Mouse (Mus musculus) C2C12 (cell line): ENCODE results near the gene Slc44a2. TPM values are rescaled to one million over a fixed set of nuclear protein-coding genes. Genes with fewer than 3 reads are reported as not detected.

Experiments
- H3K27me3 ChIP-seq: one replicate; pipeline ENCODE4 v1.6.1; 2011; ENCODE audit not compliant: control insufficient read depth, insufficient read depth, insufficient read length
- H3K36me3 ChIP-seq: one replicate; pipeline ENCODE4 v1.6.1; 2011; ENCODE audit not compliant: control insufficient read depth, insufficient read depth
- H3K4me3 ChIP-seq: one replicate; pipeline ENCODE4 v1.5.1; 2011; ENCODE audit warnings: mild to moderate bottlenecking, control low read depth; ENCODE audit not compliant: poor library complexity, insufficient read depth, severe bottlenecking
- H3K79me2 ChIP-seq: one replicate; pipeline ENCODE4 v1.6.1; 2011; ENCODE audit not compliant: control insufficient read depth, insufficient read depth
- H3K79me3 ChIP-seq: one replicate; pipeline ENCODE4 v1.6.1; 2011; ENCODE audit warnings: low read depth, control low read depth
- H3ac ChIP-seq: one replicate; pipeline ENCODE3; 2011; ENCODE audit warnings: low read depth; ENCODE audit not compliant: control insufficient read depth, insufficient read length
- CEBPB ChIP-seq: IDR thresholded peaks from one replicate; pipeline ENCODE4 v1.6.1; 2011; ENCODE audit warnings: low read depth, mild to moderate bottlenecking, control low read depth, moderate library complexity
- CTCF ChIP-seq: IDR thresholded peaks from one replicate; pipeline ENCODE4 v1.5.1; 2011; ENCODE audit not compliant: control insufficient read depth, insufficient read depth, insufficient read length
- FOSL1 ChIP-seq: IDR thresholded peaks from one replicate; pipeline ENCODE4 v1.8.0; 2011; ENCODE audit warnings: mild to moderate bottlenecking, low read length; ENCODE audit not compliant: poor library complexity, insufficient read depth, severe bottlenecking
- MAX ChIP-seq: IDR thresholded peaks from one replicate; pipeline ENCODE4 v1.6.1; 2011; ENCODE audit warnings: mild to moderate bottlenecking, control low read depth
- MYOD1 ChIP-seq: IDR thresholded peaks from one replicate; pipeline ENCODE4 v1.6.1; 2011; ENCODE audit warnings: low read depth; ENCODE audit not compliant: control insufficient read depth, insufficient read length
- MYOG ChIP-seq: IDR thresholded peaks from one replicate; pipeline ENCODE4 v1.6.1; 2011; ENCODE audit not compliant: control insufficient read depth, insufficient read length; ENCODE audit errors: extremely low read depth
- USF1 ChIP-seq: IDR thresholded peaks from one replicate; pipeline ENCODE4 v1.6.1; 2011; ENCODE audit warnings: low read depth, mild to moderate bottlenecking, control low read depth, moderate library complexity
- polyA plus RNA-seq: library from polyadenylated mRNA; unstranded; fragments of >200 nt; fragmentation: generic; extraction: Trizol; gene quantifications from one replicate; pipeline ENCODE4 v1.2.1, GENCODE M21; 2012; ENCODE audit warnings: missing spikeins

The Slc44a2 gene
- polyA plus RNA-seq, 1 experiment: 221 TPM

- peaks cover 30% of the 10 kb centered on the region for H3K79me3 ChIP-seq
- H3ac ChIP-seq: no peak overlapping the region
- TF ChIP-seq MYOD1: no peak
- TF ChIP-seq MYOG: no peak
- TF ChIP-seq USF1: no peak
- TF ChIP-seq FOSL1: no peak
- TF ChIP-seq MAX: no peak
- no peak for TF ChIP-seq CTCF
- TF ChIP-seq CEBPB: no peak
- no peaks in the 10 kb centered on the region for H3K27me3 ChIP-seq
- H3K79me2 ChIP-seq: peaks cover 79% of the 10 kb centered on the region
- H3K4me3 ChIP-seq: no peak overlapping the region
- no peaks in the 10 kb centered on the region for H3K36me3 ChIP-seq
Observed at GRCm38 (mm10) chr9:21331365-21332140, 11.1 kb downstream of the Slc44a2 start.

- H3K79me2 ChIP-seq: peaks cover 76% of the 10 kb centered on the region
- no peaks in the 10 kb centered on the region for H3K36me3 ChIP-seq
- no peak for TF ChIP-seq CTCF
- TF ChIP-seq MYOD1: peak; percentile 56
- peak; percentile 74 for TF ChIP-seq USF1
- TF ChIP-seq CEBPB: peak; percentile 80
- TF ChIP-seq MYOG: no peak
- peak; percentile 19 for TF ChIP-seq FOSL1
- peak; percentile 67 for TF ChIP-seq MAX
- H3K27me3 ChIP-seq: no peaks in the 10 kb centered on the region
- no peak overlapping the region for H3K4me3 ChIP-seq
- H3K79me3 ChIP-seq: peaks cover 28% of the 10 kb centered on the region
- H3ac ChIP-seq: peak overlapping the region; percentile 37
Observed at GRCm38 (mm10) chr9:21332161-21333061, 11.9 kb downstream of the Slc44a2 start.

DNA sequence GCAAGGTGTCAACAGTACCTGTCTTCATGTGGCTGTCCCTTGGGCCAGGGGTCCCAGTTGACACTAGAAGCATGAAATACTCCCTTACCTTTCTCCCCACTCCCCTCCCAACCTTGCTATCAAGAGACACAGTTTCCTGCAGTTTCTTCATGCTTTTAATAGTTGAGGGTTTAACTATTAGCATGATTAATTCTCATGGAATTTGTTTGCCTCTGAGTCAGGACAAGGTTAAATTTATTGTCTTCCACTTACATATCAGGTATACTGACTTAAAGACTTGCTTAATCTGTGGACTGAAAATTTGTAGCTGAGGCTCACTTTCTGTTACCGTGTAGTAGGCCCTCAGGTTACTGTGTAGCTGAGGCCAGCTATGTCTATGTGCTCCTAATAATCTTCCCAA lies 13.0 kb downstream of the Slc44a2 start:
- peak overlapping the region; percentile 4 for H3ac ChIP-seq
- no peaks in the 10 kb centered on the region for H3K36me3 ChIP-seq
- no peak for TF ChIP-seq MAX
- TF ChIP-seq MYOD1: no peak
- TF ChIP-seq CEBPB: peak; percentile 54
- TF ChIP-seq USF1: no peak
- TF ChIP-seq MYOG: no peak
- TF ChIP-seq FOSL1: peak; percentile 38
- no peak for TF ChIP-seq CTCF
- peaks cover 30% of the 10 kb centered on the region for H3K79me3 ChIP-seq
- H3K27me3 ChIP-seq: no peaks in the 10 kb centered on the region
- peaks cover 76% of the 10 kb centered on the region for H3K79me2 ChIP-seq
- no peak overlapping the region for H3K4me3 ChIP-seq

DNA sequence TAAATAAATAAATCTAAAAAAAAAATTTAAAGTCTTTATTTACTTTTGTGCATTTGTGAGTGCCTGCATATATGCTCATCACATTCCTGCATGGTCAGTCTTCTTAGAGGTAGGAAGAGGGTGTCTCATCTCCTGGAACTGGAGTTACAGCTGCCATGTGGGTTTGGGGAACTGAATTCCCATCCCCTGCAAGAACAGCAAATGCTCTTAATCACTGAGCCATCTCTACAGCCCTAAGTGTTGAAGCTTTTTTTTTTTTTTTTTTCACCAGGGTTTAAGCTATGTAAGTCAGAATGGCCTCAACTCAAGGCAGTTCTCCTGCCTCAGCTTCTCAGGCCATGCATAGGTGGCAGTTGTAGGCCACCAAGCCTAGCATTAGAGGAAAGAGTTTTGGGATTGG lies 14.2 kb downstream of the Slc44a2 start:
- H3K27me3 ChIP-seq: no peaks in the 10 kb centered on the region
- TF ChIP-seq USF1: no peak
- peaks cover 1% of the 10 kb centered on the region for H3K36me3 ChIP-seq
- H3K79me2 ChIP-seq: peaks cover 76% of the 10 kb centered on the region
- peaks cover 38% of the 10 kb centered on the region for H3K79me3 ChIP-seq
- H3K4me3 ChIP-seq: no peak overlapping the region
- H3ac ChIP-seq: no peak overlapping the region

DNA sequence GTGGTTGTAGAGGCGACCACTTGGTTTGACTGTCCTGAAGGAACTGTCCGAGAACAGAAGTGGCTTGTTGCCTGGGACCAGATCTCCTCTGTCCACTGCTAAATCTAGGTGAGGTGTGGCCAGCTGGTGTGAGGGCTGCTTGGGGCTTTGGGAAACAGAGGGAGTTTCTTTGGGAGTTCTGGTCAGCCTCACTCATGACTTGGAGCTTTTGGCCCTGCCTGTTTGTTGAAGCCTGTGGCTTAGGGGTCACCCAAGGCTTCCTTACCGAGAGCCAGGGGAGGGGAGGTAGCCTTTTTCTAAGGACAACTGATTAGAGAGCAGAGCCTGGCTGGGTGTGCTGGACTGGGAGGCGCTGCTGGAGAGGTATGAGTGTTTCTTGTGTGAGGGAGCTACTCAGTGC lies 14.9 kb downstream of the Slc44a2 start:
- H3K36me3 ChIP-seq: peaks cover 6% of the 10 kb centered on the region
- no peak overlapping the region for H3ac ChIP-seq
- peaks cover 76% of the 10 kb centered on the region for H3K79me2 ChIP-seq
- no peaks in the 10 kb centered on the region for H3K27me3 ChIP-seq
- H3K4me3 ChIP-seq: no peak overlapping the region
- no peak for TF ChIP-seq FOSL1
- H3K79me3 ChIP-seq: peaks cover 36% of the 10 kb centered on the region

DNA sequence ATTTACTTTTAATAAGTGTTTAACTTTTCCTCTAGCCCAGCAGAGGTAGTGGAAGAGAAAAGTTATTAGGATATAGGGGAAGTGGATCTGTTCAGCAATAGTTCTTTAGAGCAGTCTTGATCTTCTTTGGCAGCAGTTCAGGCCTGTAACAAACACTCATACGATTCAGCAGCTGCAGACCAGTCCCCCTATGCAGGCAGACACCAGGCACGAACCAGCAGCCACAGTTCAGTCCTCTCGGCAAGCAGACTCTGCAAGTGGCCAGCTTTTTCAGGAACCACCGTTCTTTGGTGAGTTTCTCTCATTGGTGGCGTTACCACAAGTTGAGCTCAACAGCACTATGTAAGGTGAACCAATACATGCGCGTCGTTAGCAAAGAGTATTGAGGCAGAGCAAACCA lies 16.0 kb downstream of the Slc44a2 start:
- peaks cover 41% of the 10 kb centered on the region for H3K79me3 ChIP-seq
- TF ChIP-seq MAX (no peak), CEBPB (no peak), CTCF (no peak), FOSL1 (no peak), MYOG (no peak), USF1 (no peak), MYOD1 (no peak)
- H3K27me3 ChIP-seq: no peaks in the 10 kb centered on the region
- no peak overlapping the region for H3K4me3 ChIP-seq
- peaks cover 76% of the 10 kb centered on the region for H3K79me2 ChIP-seq
- H3K36me3 ChIP-seq: peaks cover 16% of the 10 kb centered on the region
- H3ac ChIP-seq: no peak overlapping the region
